8 mouse cellular contexts compared by ENCODE assay signal in genomic region chr4:147186824-147187223, GRCm38 (mm10). TPM values are rescaled to one million over a fixed set of nuclear protein-coding genes. Genes with fewer than 3 reads are reported as not detected.
DNase-seq lines count a peak whose midpoint lies in the region; ATAC-seq lines count a peak whose summit lies in the region.
"Not testable (repeated sequence)": the region's sequence is repeated elsewhere in the genome, so short reads cannot be mapped to it uniquely, and the experiment has no call there.
"Had no signal": no experiment of that assay in that cellular context is flagged by ENCODE, and none has a peak within 500 bp of the region (broad histone marks: within the 10 kb centered on the region; RNA-seq: fewer than 3 reads in every experiment).

No protein-coding gene starts in this region.

- DNase-seq in intestine, embryonic 14.5 days (ENCODE audit: low spot score) = not testable (repeated sequence)

- H3K36me3 ChIP-seq in forebrain, embryonic 12.5 days (replicated peaks); heart, embryonic 15.5 days; intestine, embryonic 14.5 days (ENCODE audit: control insufficient read depth, insufficient read depth, low read length); limb, embryonic 12.5 days; liver, embryonic 16.5 days (ENCODE audit: control insufficient read depth, insufficient read depth); midbrain, embryonic 12.5 days; neural tube, embryonic 15.5 days: not testable (repeated sequence)

- not testable (repeated sequence) for H3K4me3 ChIP-seq in forebrain, embryonic 12.5 days (replicated peaks); heart, embryonic 15.5 days; intestine, embryonic 14.5 days (ENCODE audit: low read depth, low read length); limb, embryonic 12.5 days (replicated peaks); liver, embryonic 16.5 days (ENCODE audit: low read depth, low read length); midbrain, embryonic 12.5 days; neural tube, embryonic 15.5 days (replicated peaks)

- ATAC-seq in forebrain, embryonic 12.5 days (ENCODE audit: low FRiP score) = peak; percentile 67
- 0 out of 2 replicates have a peak, but pooled peaks have one; percentile 39 for ATAC-seq in heart, embryonic 15.5 days (replicated peaks; ENCODE audit: insufficient number of reproducible peaks, insufficient read depth, low FRiP score, low read depth)
- ATAC-seq in intestine, embryonic 14.5 days (replicated peaks; ENCODE audit: low FRiP score, low TSS enrichment, low read depth) = peak; percentile 56
- peak; percentile 48; the same call in 1 of the 2 replicates for ATAC-seq in limb, embryonic 12.5 days (ENCODE audit: insufficient number of reproducible peaks, insufficient read depth, low FRiP score, low TSS enrichment, low read depth)
- ATAC-seq in liver, embryonic 16.5 days (ENCODE audit: low read depth) = peak; percentile 32; the same call in 1 of the 2 replicates
- peak; percentile 48; the same call in 1 of the 2 replicates for ATAC-seq in midbrain, embryonic 12.5 days (ENCODE audit: low FRiP score, low read depth)
- 0 out of 2 replicates have a peak, but pooled peaks have one; percentile 21 for ATAC-seq in neural tube, embryonic 15.5 days (ENCODE audit: low FRiP score)

- not testable (repeated sequence) for H3K27me3 ChIP-seq in forebrain, embryonic 12.5 days; heart, embryonic 15.5 days; intestine, embryonic 14.5 days (replicated peaks; ENCODE audit: control insufficient read depth, insufficient read depth, low read length); limb, embryonic 12.5 days; liver, embryonic 16.5 days (ENCODE audit: control insufficient read depth, insufficient read depth, low read depth, low read length); midbrain, embryonic 12.5 days; neural tube, embryonic 15.5 days (replicated peaks)

- not testable (repeated sequence) for H3K27ac ChIP-seq in forebrain, embryonic 12.5 days; heart, embryonic 15.5 days; intestine, embryonic 14.5 days (ENCODE audit: low read depth); limb, embryonic 12.5 days; liver, embryonic 16.5 days (ENCODE audit: low read length); midbrain, embryonic 12.5 days (replicated peaks); neural tube, embryonic 15.5 days (replicated peaks)

- H3K4me2 ChIP-seq in forebrain, embryonic 12.5 days; heart, embryonic 15.5 days; intestine, embryonic 14.5 days (ENCODE audit: low read length); limb, embryonic 12.5 days; liver, embryonic 16.5 days (ENCODE audit: low read depth, low read length); midbrain, embryonic 12.5 days (replicated peaks); neural tube, embryonic 15.5 days: not testable (repeated sequence)

- 89% methylated on average over 1 of the region's 1 CpGs for WGBS in forebrain, embryonic 12.5 days
- 86% methylated on average over 1 of the region's 1 CpGs for WGBS in heart, embryonic 15.5 days
- WGBS in intestine, embryonic 14.5 days = 84% methylated on average over 1 of the region's 1 CpGs
- WGBS in limb, embryonic 12.5 days = 95% methylated on average over 1 of the region's 1 CpGs
- WGBS in liver, embryonic 16.5 days (ENCODE audit: insufficient replicate concordance) = 74% methylated on average over 1 of the region's 1 CpGs
- 83% methylated on average over 1 of the region's 1 CpGs for WGBS in midbrain, embryonic 12.5 days
- WGBS in neural tube, embryonic 15.5 days = 90% methylated on average over 1 of the region's 1 CpGs

- H3K9ac ChIP-seq in forebrain, embryonic 12.5 days; heart, embryonic 15.5 days; intestine, embryonic 14.5 days (ENCODE audit: low read length); limb, embryonic 12.5 days (replicated peaks); liver, embryonic 16.5 days (ENCODE audit: low read depth, low read length); midbrain, embryonic 12.5 days (replicated peaks); neural tube, embryonic 15.5 days (replicated peaks): not testable (repeated sequence)

- H3K9me3 ChIP-seq in forebrain, embryonic 12.5 days; heart, embryonic 15.5 days (replicated peaks); intestine, embryonic 14.5 days (ENCODE audit: control insufficient read depth, low read length); liver, embryonic 16.5 days (replicated peaks; ENCODE audit: control insufficient read depth, low read length); midbrain, embryonic 12.5 days; neural tube, embryonic 15.5 days (replicated peaks): not testable (repeated sequence)
- peaks cover 12% of the 10 kb centered on the region for H3K9me3 ChIP-seq in limb, embryonic 12.5 days

- H3K4me1 ChIP-seq in forebrain, embryonic 12.5 days; heart, embryonic 15.5 days (replicated peaks); intestine, embryonic 14.5 days (replicated peaks; ENCODE audit: control insufficient read depth, insufficient read depth, low read length); limb, embryonic 12.5 days (replicated peaks); liver, embryonic 16.5 days (ENCODE audit: control insufficient read depth, low read depth, low read length); midbrain, embryonic 12.5 days; neural tube, embryonic 15.5 days: not testable (repeated sequence)

RNA-seq across cellular contexts. Expression of gene Zfp991, which starts 55.0 kb away (rescaled TPM):
- 4.1 and 4.3 TPM in 2 replicates for polyA plus RNA-seq in forebrain, embryonic 12.5 days (2016; fragmentation: Nextera tagmentation; extraction: Ambion mirVana)
- 4.1 and 5.6 TPM in 2 replicates for polyA plus RNA-seq in heart, embryonic 15.5 days (2015; fragmentation: Nextera tagmentation; extraction: Ambion mirVana)
- polyA plus RNA-seq in intestine, embryonic 14.5 days (2014; fragmentation: Nextera tagmentation; extraction: Ambion mirVana) = 9.6 and 10.1 TPM in 2 replicates
- polyA plus RNA-seq in limb, embryonic 12.5 days (2016; fragmentation: Nextera tagmentation; extraction: Ambion mirVana) = 9.5 and 11.2 TPM in 2 replicates
- polyA plus RNA-seq in liver, embryonic 16.5 days (2015; fragmentation: Nextera tagmentation; extraction: Ambion mirVana) = 2.7 and 3.1 TPM in 2 replicates
- polyA plus RNA-seq in midbrain, embryonic 12.5 days (2016; fragmentation: Nextera tagmentation; extraction: Ambion mirVana) = 5.0 and 6.0 TPM in 2 replicates
- polyA plus RNA-seq in neural tube, embryonic 15.5 days (2015; fragmentation: Nextera tagmentation; extraction: Ambion mirVana) = 4.4 and 5.8 TPM in 2 replicates
- polyA plus RNA-seq: small intestine, adult 2 months had no signal
